Mouse (Mus musculus) megakaryocyte, adult 5-6 weeks (primary cell): ENCODE results near the gene Dpf3. TPM values are rescaled to one million over a fixed set of nuclear protein-coding genes. Genes with fewer than 3 reads are reported as not detected.

ENCODE experiments used
- ATAC-seq: 2 replicates; pipeline ENCODE4 v1.8.0; 2016; ENCODE audit warnings: mild to moderate bottlenecking, inconsistent platforms; ENCODE audit not compliant: poor library complexity, severe bottlenecking
- total RNA-seq, 2 experiments: library from RNA; stranded (forward) in 1 of 2; stranded (reverse) in 1 of 2; fragments of 153-499, 151-499 nt in 1 of 2; fragments of 221-1000, 200-1000 nt in 1 of 2; gene quantifications; 2 replicates each; pipeline versions ENCODE4 v1.2.3 to v1.2.4; 2015 to 2017

Dpf3 gene
- total RNA-seq, 2 experiments from 2014 or later = 0.36 to 1.6 TPM

GRCm38 (mm10) chr12:83471760-83472159, 15.8 kb downstream of the Dpf3 start:
- no peak for ATAC-seq

GRCm38 (mm10) chr12:83470085-83470484, 17.4 kb downstream of the Dpf3 start:
- no peak for ATAC-seq

GRCm38 (mm10) chr12:83466508-83467430, 20.7 kb downstream of the Dpf3 start:
- no peak for ATAC-seq

DNA sequence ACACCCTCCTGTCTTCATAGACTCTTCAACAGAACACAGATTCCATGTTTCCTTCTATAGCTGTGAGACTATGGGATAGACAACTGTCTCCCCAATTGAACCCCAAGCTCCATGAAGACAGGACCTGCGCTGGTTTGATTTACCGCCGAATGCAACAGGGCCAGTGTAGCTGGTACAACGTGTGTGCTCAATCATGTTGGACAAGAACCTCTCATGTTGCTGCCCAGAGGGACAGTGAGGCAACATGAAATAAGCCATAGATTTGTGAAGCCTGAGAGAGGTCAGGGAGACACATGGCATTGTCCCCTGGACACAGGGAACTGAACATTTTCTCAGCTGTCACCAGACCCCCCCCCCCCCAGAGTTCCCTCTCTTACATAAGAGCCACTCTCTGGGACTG, 21.5 kb downstream of the Dpf3 start:
- no peak for ATAC-seq

DNA sequence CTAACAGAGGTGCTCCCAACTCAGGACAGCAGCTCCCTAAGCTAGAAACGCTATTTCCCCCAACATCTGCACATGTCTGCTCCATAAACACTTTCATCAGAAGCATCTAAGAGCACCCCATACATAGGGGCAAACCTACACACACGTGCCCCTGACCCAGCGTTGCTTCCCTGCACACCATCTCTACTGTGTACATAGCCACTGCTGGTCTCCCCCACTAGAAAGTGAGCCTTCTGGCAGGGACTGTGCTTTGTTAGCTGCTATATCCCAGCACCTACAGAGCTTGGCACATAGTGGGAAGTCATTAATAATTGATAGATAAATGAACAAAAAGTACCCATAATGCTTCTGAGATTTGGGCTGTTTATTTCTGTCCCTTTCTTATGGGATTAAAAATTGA, 27.2 kb downstream of the Dpf3 start:
- ATAC-seq = no peak

GRCm38 (mm10) chr12:83454697-83455321, 32.7 kb downstream of the Dpf3 start:
- ATAC-seq = no peak

DNA sequence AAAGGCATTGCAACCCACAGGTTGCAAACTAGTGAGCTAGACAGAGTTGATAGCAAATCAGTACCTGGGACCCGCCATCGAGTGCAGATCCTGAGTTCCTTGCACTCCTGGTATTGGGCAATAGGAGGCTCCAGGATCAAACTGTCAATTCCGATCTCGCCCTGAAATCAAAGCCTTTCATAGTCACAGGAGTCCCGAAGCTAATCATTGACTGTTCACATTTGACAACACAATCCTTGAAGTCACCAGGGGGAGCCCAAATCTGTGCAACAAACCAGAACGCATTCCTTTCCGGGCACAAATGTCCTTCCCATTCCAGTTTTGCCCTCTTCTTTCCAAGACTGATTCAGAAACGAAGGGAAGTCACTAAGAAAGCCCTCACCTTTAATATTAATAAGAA, 35.7 kb downstream of the Dpf3 start:
- no peak for ATAC-seq

DNA sequence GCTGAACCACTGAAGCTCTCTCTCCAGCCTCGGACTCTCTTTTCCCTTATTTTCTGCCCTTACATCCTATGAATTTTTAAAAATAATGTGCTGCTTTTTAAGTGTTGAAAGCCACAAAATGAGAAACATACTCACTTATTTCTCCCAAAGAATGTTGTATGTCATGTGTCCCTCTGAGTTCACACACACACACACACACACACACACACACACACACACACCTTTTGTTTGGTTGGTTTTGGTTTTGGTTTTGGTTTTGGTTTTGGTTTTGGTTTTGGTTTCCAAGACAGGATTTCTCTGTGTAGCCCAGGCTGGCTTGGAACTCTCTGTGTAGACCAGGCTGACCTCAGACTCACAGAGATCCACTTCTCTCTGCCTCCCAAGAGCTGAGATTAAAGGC, 37.0 kb downstream of the Dpf3 start:
- no peak for ATAC-seq

- no peak for ATAC-seq
These were observed 38.3 kb downstream of the Dpf3 start for GRCm38 (mm10) chr12:83449202-83449601.

DNA sequence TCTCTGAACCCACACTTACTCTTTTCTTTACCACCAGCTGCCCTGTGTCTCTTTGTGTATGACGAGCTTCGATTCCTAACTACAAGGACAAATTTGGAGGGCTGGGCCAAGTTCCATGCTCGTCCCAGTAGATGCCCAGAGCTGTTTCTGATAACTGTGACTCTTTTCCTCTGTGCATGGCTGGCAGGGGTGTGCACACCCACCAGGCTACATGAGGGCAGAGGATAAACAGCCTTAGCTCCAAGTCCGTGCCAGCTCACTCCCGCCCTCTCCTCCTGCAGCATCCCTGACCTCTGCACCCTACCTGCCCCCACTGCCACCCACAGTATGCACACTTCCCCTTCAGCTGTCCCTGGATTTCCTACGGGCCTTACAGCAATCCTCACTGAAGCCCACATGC, 41.9 kb downstream of the Dpf3 start:
- no peak for ATAC-seq

DNA sequence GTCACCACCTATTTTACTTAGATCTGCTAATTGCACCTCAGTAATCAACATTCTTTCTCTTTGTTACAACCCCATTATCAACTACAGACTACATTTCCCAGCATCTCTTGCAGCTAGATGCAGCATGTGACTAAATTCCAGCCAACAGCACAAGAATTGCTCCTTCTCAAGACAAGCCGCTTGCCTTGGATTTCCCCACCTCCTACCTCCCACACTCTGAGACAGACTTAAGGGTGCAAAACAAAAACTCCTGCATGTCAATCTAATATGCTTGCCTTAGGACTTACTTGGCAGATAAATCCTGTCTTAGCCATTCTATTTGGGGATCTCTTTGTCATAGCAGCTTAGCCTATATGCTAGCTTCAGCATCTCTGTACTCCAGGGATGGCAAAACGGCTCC, 43.1 kb downstream of the Dpf3 start:
- ATAC-seq = no peak

- ATAC-seq = peak; percentile 92
These were observed 49.5 kb downstream of the Dpf3 start for GRCm38 (mm10) chr12:83438002-83438401.

- no peak for ATAC-seq
These were observed 53.4 kb downstream of the Dpf3 start for GRCm38 (mm10) chr12:83433987-83434698.

GRCm38 (mm10) chr12:83433436-83433835, 54.1 kb downstream of the Dpf3 start:
- ATAC-seq = no peak

DNA sequence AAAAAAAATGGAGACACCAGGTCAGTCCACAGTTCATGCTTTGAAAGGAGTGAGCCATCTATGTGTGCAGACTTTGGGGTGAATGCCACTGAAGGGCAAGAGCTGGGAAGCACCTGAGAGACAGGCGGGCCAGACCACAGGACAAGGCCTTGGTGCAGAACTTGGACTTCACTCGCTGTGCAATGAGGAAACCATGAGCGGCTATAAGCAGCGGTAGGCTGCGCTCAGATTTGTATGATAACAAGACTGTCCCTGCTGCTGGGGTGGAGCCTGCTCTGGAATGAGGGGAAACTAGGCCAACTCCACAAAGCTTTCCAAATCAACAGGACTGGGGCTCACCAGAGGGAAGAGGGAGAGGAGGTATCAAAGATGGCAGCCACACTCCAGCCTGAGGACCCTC, 57.3 kb downstream of the Dpf3 start:
- no peak for ATAC-seq

- no peak for ATAC-seq
These were observed 59.5 kb downstream of the Dpf3 start for GRCm38 (mm10) chr12:83428016-83428415.

- ATAC-seq = no peak
These were observed 59.9 kb downstream of the Dpf3 start for GRCm38 (mm10) chr12:83427601-83428000.

GRCm38 (mm10) chr12:83426326-83426725, 61.2 kb downstream of the Dpf3 start:
- ATAC-seq = no peak

DNA sequence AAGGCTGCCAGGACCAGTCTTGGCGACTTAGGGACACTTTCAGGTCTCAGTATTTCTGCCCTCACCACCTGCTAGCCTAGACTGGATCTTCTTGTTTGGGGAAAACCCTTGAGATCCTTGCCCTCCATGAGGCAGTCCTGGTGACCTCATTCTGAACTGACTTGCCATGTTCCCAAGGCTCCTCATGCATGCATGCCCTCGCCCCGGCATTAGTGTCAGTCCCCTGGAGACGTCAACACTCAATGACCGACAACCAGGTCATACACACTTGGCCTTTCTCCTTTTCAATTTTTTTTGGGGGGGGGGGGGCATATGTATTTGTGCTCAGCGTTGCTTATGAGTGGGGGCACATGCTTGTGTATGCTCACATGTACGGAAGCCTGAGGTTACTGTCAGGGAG, 61.8 kb downstream of the Dpf3 start:
- ATAC-seq = no peak

- no peak for ATAC-seq
These were observed 62.6 kb downstream of the Dpf3 start for GRCm38 (mm10) chr12:83424720-83425444.
